Mouse (Mus musculus) spleen, adult 10 weeks (tissue): Measurements from ENCODE around the gene Stab2. TPM values are rescaled to one million over a fixed set of nuclear protein-coding genes. Genes with fewer than 3 reads are reported as not detected.

Experiments used
- polyA plus RNA-seq: library from polyadenylated mRNA; stranded (reverse); fragments of 350-450 nt; fragmentation: Illumina TruSeq; extraction: RNeasy Lipid Tissue Mini Kit (QIAGEN cat#74804); gene quantifications from one replicate; pipeline ENCODE4 v1.2.3, GENCODE M21; 2015; ENCODE audit warnings: low replicate concordance; ENCODE audit not compliant: insufficient read depth

Gene Stab2
- polyA plus RNA-seq: 57.6 TPM

DNA sequence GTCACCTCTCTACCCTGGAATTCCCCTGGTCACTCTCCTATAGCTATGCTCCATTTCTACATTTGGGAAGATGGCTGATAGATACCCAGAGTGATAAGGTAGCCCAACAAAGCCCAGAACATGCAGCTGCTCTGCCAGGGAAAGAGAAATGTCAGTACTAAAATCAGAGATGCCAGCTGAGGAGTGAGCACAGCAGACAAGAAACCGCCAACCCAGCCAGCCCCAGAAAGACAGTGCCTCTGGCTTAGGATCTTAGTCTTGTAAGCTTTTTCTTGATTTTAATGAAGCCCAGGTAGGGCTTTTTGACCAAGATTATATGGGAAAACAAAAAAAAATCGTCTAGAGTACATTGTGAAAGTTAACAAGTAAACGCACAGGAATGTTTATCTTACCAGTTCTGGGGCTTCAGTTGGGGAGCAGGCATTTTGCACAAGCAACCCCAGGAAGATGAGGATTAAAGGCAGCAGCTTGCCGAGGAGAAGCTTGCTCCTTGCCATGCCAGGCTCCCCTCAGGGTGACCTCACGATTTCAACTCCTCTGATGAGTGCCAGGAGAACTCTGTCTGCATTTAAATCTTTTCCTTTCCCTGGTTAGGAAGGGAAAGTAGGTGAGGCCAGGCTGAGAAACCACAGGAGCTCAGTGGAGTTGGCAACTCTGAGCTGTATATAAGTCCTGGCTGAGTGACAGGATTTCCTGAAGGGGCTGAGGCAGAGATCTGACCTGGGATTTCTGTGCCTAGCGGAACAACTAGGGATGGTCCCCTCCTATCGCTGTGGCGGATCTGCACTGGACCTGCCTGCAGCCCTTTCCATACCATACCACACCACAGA lies at the start of gene Stab2:
TSS of gene Stab2 (minus strand) at position 641 of the 830 bp plus-strand sequence.

Other genes with a start within 250 kb of the Stab2 start
- gene Gm49358, start 244.1 kb downstream of the Stab2 start, polyA plus RNA-seq: 3.0 TPM
- 7.0 TPM for gene Nt5dc3, start 229.0 kb downstream of the Stab2 start, polyA plus RNA-seq
- gene 1700113H08Rik, start 50.0 kb upstream of the Stab2 start, polyA plus RNA-seq: not detected